Mouse (Mus musculus) thymus, adult 2 months (tissue): ENCODE results near the gene Obscn.

ENCODE experiments used
- CTCF ChIP-seq: fragments of 200-500 bp; IDR thresholded peaks from 2 replicates; pipeline ENCODE4 v1.5.1; 2012; ENCODE audit warnings: mild to moderate bottlenecking, control low read depth, low read length, moderate library complexity, borderline replicate concordance; ENCODE audit not compliant: control insufficient read depth, poor library complexity, insufficient read depth; ENCODE audit errors: extremely low read depth
- POLR2A ChIP-seq: fragments of 200-500 bp; IDR thresholded peaks from 2 replicates; pipeline ENCODE4 v1.6.1; 2012; ENCODE audit warnings: mild to moderate bottlenecking, low read length, control low read depth, moderate library complexity; ENCODE audit not compliant: control insufficient read depth, poor library complexity, insufficient read depth; ENCODE audit errors: extremely low read depth

DNA sequence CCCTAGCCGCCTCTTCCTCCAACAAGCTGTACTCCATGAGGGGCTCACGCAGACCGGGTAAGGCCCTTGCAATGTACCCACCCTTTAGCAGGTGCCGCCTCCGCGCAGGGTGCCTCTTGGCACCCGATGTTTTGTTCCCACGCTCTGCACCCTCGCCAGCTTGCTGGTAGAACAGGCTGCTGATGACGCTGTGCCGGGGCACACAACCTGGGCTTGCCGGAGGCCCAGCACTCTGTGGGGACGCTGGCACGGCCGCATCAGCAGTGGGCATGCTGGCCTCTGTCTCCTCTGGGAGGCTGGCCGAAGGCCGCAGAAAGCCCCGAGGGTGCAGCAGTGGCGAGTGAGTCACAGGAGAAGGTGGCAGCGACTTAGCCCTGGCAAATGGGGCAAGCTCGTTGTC lies 135.6 kb downstream of the Obscn start:
- TF ChIP-seq CTCF (no peak), POLR2A (no peak)
